Mouse (Mus musculus) MEL (cell line): ENCODE measurements around the gene Syce3.

Experiments used
- CTCF ChIP-seq, 3 experiments: IDR thresholded peaks in 2 of 3; conservative IDR thresholded peaks in 1 of 3; 2 replicates each; pipeline ENCODE4 v1.5.1; 2011 to 2012; ENCODE audit warnings: low read length in 3 of 3, low read depth in 2 of 3, mild to moderate bottlenecking in 2 of 3, improper control_type of control experiment in 1 of 3, inconsistent platforms in 1 of 3, mixed read lengths in 1 of 3, moderate library complexity in 1 of 3; ENCODE audit not compliant: control insufficient read depth in 1 of 3, insufficient read depth in 1 of 3, poor library complexity in 1 of 3, severe bottlenecking in 1 of 3
- E2F4 ChIP-seq: IDR thresholded peaks from 2 replicates; pipeline ENCODE4 v1.6.1; 2011; ENCODE audit warnings: low read depth, low read length, improper control_type of control experiment, borderline replicate concordance
- GATA1 ChIP-seq: IDR thresholded peaks from 2 replicates; pipeline ENCODE4 v1.6.1; 2011; ENCODE audit warnings: low read depth, low read length, improper control_type of control experiment
- MAFK ChIP-seq: IDR thresholded peaks from 2 replicates; pipeline ENCODE4 v1.6.1; 2011; ENCODE audit warnings: low read depth, mild to moderate bottlenecking, low read length, improper control_type of control experiment, borderline replicate concordance
- MAX ChIP-seq: IDR thresholded peaks from 2 replicates; pipeline ENCODE4 v1.6.1; 2011; ENCODE audit warnings: low read length, improper control_type of control experiment
- NELFE ChIP-seq: IDR thresholded peaks from 2 replicates; pipeline ENCODE4 v1.6.1; 2011; ENCODE audit warnings: low read depth, low read length, improper control_type of control experiment
- NRF1 ChIP-seq: IDR thresholded peaks from 2 replicates; pipeline ENCODE4 v1.6.1; 2014; ENCODE audit warnings: low read depth, mild to moderate bottlenecking, inconsistent platforms, low read length, improper control_type of control experiment, moderate library complexity; ENCODE audit not compliant: poor library complexity, insufficient read depth, severe bottlenecking
- POLR2A ChIP-seq, 2 experiments: IDR thresholded peaks; 2 replicates each; pipeline ENCODE4 v1.6.1; 2011 to 2012; ENCODE audit warnings: low read length in 2 of 2, mild to moderate bottlenecking in 2 of 2, control low read depth in 1 of 2, improper control_type of control experiment in 1 of 2, low read depth in 1 of 2, moderate library complexity in 1 of 2; ENCODE audit not compliant: control insufficient read depth in 1 of 2, insufficient read depth in 1 of 2, poor library complexity in 1 of 2
- SIN3A ChIP-seq: IDR thresholded peaks from 2 replicates; pipeline ENCODE4 v1.6.1; 2012; ENCODE audit warnings: low read length, improper control_type of control experiment, inconsistent platforms
- TBP ChIP-seq: IDR thresholded peaks from 2 replicates; pipeline ENCODE4 v1.8.0; 2011; ENCODE audit warnings: low read depth, low read length, improper control_type of control experiment
- USF2 ChIP-seq, 2 experiments: IDR thresholded peaks; 2 replicates each; pipeline ENCODE4 v1.6.1; 2011 to 2012; ENCODE audit warnings: improper control_type of control experiment in 2 of 2, low read length in 2 of 2, borderline replicate concordance in 1 of 2, inconsistent platforms in 1 of 2, low read depth in 1 of 2, mild to moderate bottlenecking in 1 of 2; ENCODE audit not compliant: insufficient read depth in 1 of 2

GRCm38 (mm10) chr15:89398146-89398545 is 12.2 kb downstream of the Syce3 start:
- no peak for TF ChIP-seq POLR2A (IDR thresholded peaks at IDR 0.05; ENCODE audit: control insufficient read depth in 1 of 2, insufficient read depth in 1 of 2, low read depth in 1 of 2, low read length in 2 of 2, poor library complexity in 1 of 2)
- TF ChIP-seq NRF1 = no peak
- TF ChIP-seq CTCF (IDR thresholded peaks at IDR 0.05 in 2 of 3, conservative IDR thresholded peaks at IDR 0.05 in 1 of 3; ENCODE audit: control insufficient read depth in 1 of 3, insufficient read depth in 1 of 3, low read depth in 2 of 3, low read length in 3 of 3, poor library complexity in 1 of 3, severe bottlenecking in 1 of 3) = no peak
- no peak for TF ChIP-seq NELFE
- no peak for TF ChIP-seq MAFK
- TF ChIP-seq TBP = no peak
- no peak for TF ChIP-seq E2F4
- TF ChIP-seq SIN3A = no peak
- no peak for TF ChIP-seq GATA1
- TF ChIP-seq MAX = no peak
- no peak for TF ChIP-seq USF2 (IDR thresholded peaks at IDR 0.05; ENCODE audit: borderline replicate concordance in 1 of 2, insufficient read depth in 1 of 2, low read depth in 1 of 2, low read length in 2 of 2)
